Mouse (Mus musculus) B cell, adult 67 days (primary cell): Measurements from ENCODE around the gene Capn3. TPM values are rescaled to one million over a fixed set of nuclear protein-coding genes. Genes with fewer than 3 reads are reported as not detected.

Source experiments
- total RNA-seq, 2 experiments: library from RNA; stranded (reverse); gene quantifications; 4 replicates each; pipeline ENCODE4 v1.2.4; 2023

Capn3 gene
- total RNA-seq: 1 to 10 TPM in 1 of 2 experiments, under 1 TPM in 1; 0.80 to 1.1 TPM

DNA sequence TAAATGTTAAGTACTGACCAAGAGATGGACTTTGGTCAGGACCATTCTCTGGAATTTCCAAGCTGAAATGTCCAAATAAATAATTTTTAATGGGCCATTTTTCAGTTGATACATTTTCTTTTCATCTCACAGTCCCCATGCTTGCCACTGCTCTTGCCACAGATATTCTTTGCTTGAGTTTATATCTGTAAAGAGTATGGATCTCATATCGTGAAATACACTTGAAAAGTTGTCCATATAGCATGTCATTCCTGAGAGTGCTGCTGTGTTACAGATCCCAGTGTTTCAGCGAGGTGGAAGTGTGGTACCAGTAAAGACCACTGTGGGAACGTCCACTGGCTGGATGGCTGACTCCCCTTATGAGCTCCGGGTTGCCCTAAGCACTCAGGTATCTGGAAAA is at the start of gene Capn3:
Capn3 (plus strand) TSS at position 301 of the 400 bp plus-strand sequence.

Other genes with a start within 250 kb of the Capn3 start
- gene Pla2g4e, start 210.7 kb upstream of the Capn3 start, total RNA-seq: not detected
- gene Pla2g4d, start 166.8 kb upstream of the Capn3 start, total RNA-seq: not detected
- under 1 TPM; 0.23 to 0.47 TPM for gene Pla2g4f, start 141.9 kb upstream of the Capn3 start, total RNA-seq
- gene Vps39, start 102.9 kb upstream of the Capn3 start, total RNA-seq: 10 to 100 TPM; 75.9 to 81.0 TPM
- 10 to 100 TPM; 47.1 to 66.8 TPM for gene Ganc, start 52.1 kb upstream of the Capn3 start, total RNA-seq
- 10 to 100 TPM; 53.5 to 55.6 TPM for gene Tmem87a, start 51.9 kb upstream of the Capn3 start, total RNA-seq
- gene Zfp106, start 107.8 kb downstream of the Capn3 start, total RNA-seq: 100 to 1,000 TPM; 127 to 130 TPM
- gene Snap23, start 111.7 kb downstream of the Capn3 start, total RNA-seq: 10 to 100 TPM; 42.7 to 42.9 TPM
- 10 to 100 TPM; 20.8 to 23.4 TPM for gene Haus2, start 153.4 kb downstream of the Capn3 start, total RNA-seq
- 10 to 100 TPM; 27.3 to 33.8 TPM for gene Lrrc57, start 153.5 kb downstream of the Capn3 start, total RNA-seq
- under 1 TPM; 0.70 to 0.77 TPM for gene Stard9, start 173.1 kb downstream of the Capn3 start, total RNA-seq